Mouse (Mus musculus) intestine, embryonic 16.5 days (tissue): ENCODE results near the gene Mettl7a1. TPM values are rescaled to one million over a fixed set of nuclear protein-coding genes. Genes with fewer than 3 reads are reported as not detected.
"Not testable (repeated sequence)": the region's sequence is repeated elsewhere in the genome, so short reads cannot be mapped to it uniquely, and the experiment has no call there.

Experiments
- ATAC-seq: fragments of 200-750 bp; cut with Nextera tagmentation; 2 replicates; pipeline ENCODE4 v1.8.0; 2017; ENCODE audit warnings: moderate TSS enrichment, moderate library complexity
- H3K27ac ChIP-seq: fragments of 300-500 bp; sonication (generic); 2 replicates; pipeline ENCODE4 v1.5.1; 2014; ENCODE audit warnings: mild to moderate bottlenecking, low read length
- H3K27me3 ChIP-seq: fragments of 300-500 bp; sonication (generic); replicated peaks from 2 replicates; pipeline ENCODE4 v1.6.1; 2014; ENCODE audit warnings: low read length, control low read depth, mixed read lengths; ENCODE audit not compliant: control insufficient read depth, insufficient read depth
- H3K36me3 ChIP-seq: fragments of 300-500 bp; sonication (generic); 2 replicates; pipeline ENCODE4 v1.6.1; 2014; ENCODE audit warnings: low read length, control low read depth; ENCODE audit not compliant: control insufficient read depth, insufficient read depth
- H3K4me1 ChIP-seq: fragments of 300-500 bp; sonication (generic); 2 replicates; pipeline ENCODE4 v1.6.1; 2014; ENCODE audit warnings: low read length, control low read depth, mixed read lengths; ENCODE audit not compliant: control insufficient read depth, insufficient read depth
- H3K4me2 ChIP-seq: fragments of 300-500 bp; sonication (generic); 2 replicates; pipeline ENCODE4 v1.6.1; 2014; ENCODE audit warnings: low read depth, low read length, control low read depth
- H3K4me3 ChIP-seq: fragments of 300-500 bp; sonication (generic); 2 replicates; pipeline ENCODE4 v1.5.1; 2014; ENCODE audit warnings: mild to moderate bottlenecking, low read length
- H3K9ac ChIP-seq: fragments of 300-500 bp; sonication (generic); 2 replicates; pipeline ENCODE4 v1.6.1; 2014; ENCODE audit warnings: low read depth, low read length
- H3K9me3 ChIP-seq: fragments of 300-500 bp; sonication (generic); 2 replicates; pipeline ENCODE4 v1.6.1; 2016; ENCODE audit warnings: low read length, control low read depth; ENCODE audit not compliant: control insufficient read depth
- WGBS: fragments of 180-500 bp; shearing (Covaris S2); extraction: QIAGEN DNeasy Blood & Tissue Kit; methylation state at CpG from one replicate; pipeline ENCODE4 v1.1.7; 2014; 5-methylcytosine and 5-hydroxymethylcytosine counted together
- polyA plus RNA-seq: library from polyadenylated mRNA; unstranded; fragments of >200 nt; fragmentation: Nextera tagmentation; extraction: Ambion mirVana; gene quantifications from 2 replicates; pipeline ENCODE4 v1.2.1, GENCODE M21; 2015

Mettl7a1 gene
- polyA plus RNA-seq, 1 experiment from 2014 or later = 7.4 TPM

DNA sequence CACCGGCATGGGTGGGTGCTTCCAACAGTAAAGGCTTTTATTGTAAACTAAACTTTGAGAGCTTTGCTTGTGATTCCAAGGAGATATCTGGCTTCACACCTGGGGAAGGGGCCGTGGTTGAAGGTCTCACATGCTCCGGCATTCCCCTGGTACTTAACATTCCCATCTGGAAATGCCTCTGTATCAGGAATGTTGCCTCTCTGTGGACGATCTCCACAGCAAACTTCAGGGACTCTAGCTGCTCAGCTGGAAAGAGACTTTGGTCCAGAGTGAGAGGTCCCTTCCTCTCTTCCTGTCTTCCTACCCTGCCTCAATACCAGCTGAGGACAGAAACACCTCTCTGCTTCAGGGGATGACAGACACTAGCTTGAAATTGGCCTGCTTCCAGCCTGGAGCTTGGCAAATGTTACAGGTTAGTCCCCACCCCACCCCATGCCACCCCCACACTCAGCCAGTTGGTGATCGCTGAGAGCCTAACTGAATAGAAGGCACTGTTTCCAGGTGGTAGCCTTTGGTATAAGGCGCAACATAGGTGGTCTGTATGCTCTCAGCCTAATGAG is 47.6 kb downstream of the Mettl7a1 start:
- ATAC-seq = no peak
- Histone ChIP-seq H3K27ac (no peak overlapping the region), H3K4me3 (no peak overlapping the region), H3K36me3 (no peaks in the 10 kb centered on the region), H3K9ac (no peak overlapping the region), H3K9me3 (no peaks in the 10 kb centered on the region), H3K4me2 (no peak overlapping the region), H3K4me1 (peaks cover 8% of the 10 kb centered on the region; the same call in 1 of the 2 replicates), H3K27me3 (no peaks in the 10 kb centered on the region)
- WGBS = 60% methylated on average over 6 of the region's 6 CpGs

DNA sequence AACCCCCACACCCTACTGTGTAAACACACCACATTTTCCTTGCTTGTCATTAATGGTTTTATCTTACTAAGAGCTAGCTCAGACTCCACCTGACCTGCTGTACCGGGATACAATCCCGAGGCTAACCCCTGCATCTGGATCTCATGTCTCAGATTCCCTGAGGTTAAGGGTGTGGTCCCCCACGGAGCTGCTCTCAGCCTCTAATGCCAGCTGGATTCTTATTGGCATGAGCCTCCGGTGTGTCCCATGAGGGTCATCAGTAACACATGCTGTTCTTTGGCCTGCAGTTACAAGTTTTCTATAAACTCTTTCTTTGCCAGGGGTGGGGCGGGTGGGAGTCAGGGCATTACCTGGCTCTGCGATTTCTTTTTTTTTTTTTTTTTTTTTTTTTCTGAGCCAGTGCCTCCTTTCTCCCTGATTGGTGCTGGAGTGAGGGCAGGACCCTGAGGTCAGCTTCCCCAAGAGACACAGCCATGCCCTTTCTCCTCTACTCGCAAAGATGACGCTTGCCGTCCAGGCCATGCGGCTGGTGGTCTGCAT is 48.8 kb downstream of the Mettl7a1 start, which contains the start of the genes Methig1 and Mettl7a2:
Methig1 (plus strand) TSS at position 439 of the 540 bp plus-strand sequence.
Mettl7a2 (plus strand) TSS at position 490 of the 540 bp plus-strand sequence.
- 76% methylated on average over 10 of the region's 10 CpGs for WGBS
- Histone ChIP-seq H3K4me1 (peaks cover 8% of the 10 kb centered on the region; the same call in 1 of the 2 replicates), H3K9me3 (no peaks in the 10 kb centered on the region), H3K27ac (no peak within 1 kb of the TSS), H3K9ac (no peak within 1 kb of the TSS), H3K36me3 (no peaks in the 10 kb centered on the region), H3K4me2 (no peak within 1 kb of the TSS), H3K27me3 (no peaks in the 10 kb centered on the region), H3K4me3 (no peak within 1 kb of the TSS)
- peak; percentile 49 for ATAC-seq

DNA sequence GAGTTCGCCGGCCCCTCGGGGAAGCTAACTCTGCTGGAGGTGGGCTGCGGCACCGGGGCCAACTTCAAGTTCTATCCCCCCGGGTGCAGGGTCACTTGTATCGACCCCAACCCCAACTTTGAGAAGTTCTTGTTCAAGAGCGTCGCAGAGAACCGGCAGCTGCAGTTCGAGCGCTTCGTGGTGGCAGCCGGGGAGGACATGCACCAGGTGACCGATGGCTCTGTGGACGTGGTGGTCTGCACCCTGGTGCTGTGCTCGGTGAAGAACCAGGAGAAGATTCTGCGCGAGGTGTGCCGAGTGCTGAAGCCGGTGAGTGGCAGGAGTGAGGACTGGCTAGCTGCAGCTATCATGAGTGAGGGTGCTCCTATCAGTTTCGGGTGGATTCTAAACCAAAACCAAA is 49.5 kb downstream of the Mettl7a1 start:
- not testable (repeated sequence) for H3K9ac ChIP-seq, H3K4me2 ChIP-seq, H3K9me3 ChIP-seq, H3K27ac ChIP-seq, H3K36me3 ChIP-seq, ATAC-seq, H3K27me3 ChIP-seq, H3K4me1 ChIP-seq, H3K4me3 ChIP-seq
- WGBS = 98% methylated on average over 10 of the region's 22 CpGs

DNA sequence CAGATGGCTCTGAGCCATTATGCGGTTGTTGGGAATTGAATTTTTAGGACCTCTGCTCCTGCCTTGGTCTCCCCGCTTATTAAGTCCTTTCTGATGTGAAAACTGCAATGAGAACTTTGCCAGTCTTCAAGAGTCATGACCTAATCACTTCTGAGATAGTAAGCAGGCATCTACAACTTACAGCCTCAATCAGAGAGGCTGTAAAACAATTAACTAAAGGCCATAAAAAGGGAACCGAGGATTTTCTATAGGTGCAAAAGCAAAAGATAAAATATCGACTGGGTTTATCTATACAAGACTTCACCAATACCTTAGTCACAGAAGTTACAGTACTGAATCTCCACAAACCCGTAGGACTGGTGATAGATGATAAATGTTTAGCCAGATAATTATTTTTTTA is 51.9 kb downstream of the Mettl7a1 start:
- peak; percentile 71 for ATAC-seq
- no peak overlapping the region for H3K9ac ChIP-seq
- no peaks in the 10 kb centered on the region for H3K9me3 ChIP-seq
- 0 out of 2 replicates have a peak, but pooled peaks cover 4% of the 10 kb centered on the region for H3K4me1 ChIP-seq
- H3K4me2 ChIP-seq = no peak overlapping the region
- 42% methylated on average over 5 of the region's 5 CpGs for WGBS
- H3K36me3 ChIP-seq = no peaks in the 10 kb centered on the region
- H3K27me3 ChIP-seq = no peaks in the 10 kb centered on the region
- no peak overlapping the region for H3K4me3 ChIP-seq
- H3K27ac ChIP-seq = no peak overlapping the region

DNA sequence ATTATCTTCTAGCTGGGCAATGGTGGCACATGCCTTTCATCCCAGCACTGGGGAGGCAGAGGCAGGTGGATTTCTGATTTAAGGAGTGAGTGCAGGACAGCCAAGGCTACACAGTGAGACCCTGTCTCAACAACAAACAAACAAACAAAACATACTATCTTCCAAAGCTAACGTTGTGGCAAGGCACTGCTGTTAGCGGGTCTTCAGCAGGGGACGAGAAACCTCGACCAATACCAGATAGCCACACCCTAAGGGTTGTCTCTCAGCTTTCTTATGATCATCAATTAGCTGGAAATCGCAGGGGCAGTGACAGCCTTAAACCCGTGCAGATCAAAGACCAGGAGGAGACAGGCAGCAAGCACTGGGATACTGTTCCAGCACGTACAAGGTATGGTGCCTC is 60.3 kb downstream of the Mettl7a1 start, which contains the start of gene Higd1c:
Higd1c (plus strand) TSS at position 301 of the 400 bp plus-strand sequence.
- Histone ChIP-seq H3K4me3 (no peak within 1 kb of the TSS), H3K4me1 (no peaks in the 10 kb centered on the region), H3K9ac (no peak within 1 kb of the TSS), H3K27ac (no peak within 1 kb of the TSS), H3K4me2 (no peak within 1 kb of the TSS), H3K27me3 (no peaks in the 10 kb centered on the region), H3K36me3 (no peaks in the 10 kb centered on the region), H3K9me3 (no peaks in the 10 kb centered on the region)
- WGBS = 65% methylated on average over 7 of the region's 7 CpGs
- no peak for ATAC-seq

DNA sequence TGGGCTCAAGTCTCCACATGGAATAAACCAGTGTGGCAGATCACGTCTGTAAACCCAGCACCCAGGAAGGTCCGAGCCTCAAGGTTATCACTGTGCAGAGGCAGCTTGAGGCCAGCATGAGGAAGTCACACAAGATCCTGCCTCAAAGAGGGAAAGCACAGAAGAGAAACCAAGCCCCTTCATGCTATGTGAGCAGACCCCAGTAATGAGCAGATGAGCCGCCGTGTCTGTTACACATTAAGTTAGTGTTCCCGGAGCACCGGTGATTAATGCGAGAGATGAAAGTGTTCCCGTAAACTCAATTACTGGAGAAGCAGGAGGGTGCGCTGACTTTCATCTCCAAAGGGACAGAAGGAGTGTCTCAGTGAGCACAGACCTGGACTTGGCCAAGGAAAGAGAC is 62.0 kb downstream of the Mettl7a1 start:
- H3K27ac ChIP-seq, H3K9me3 ChIP-seq, ATAC-seq, H3K9ac ChIP-seq, H3K4me1 ChIP-seq, H3K27me3 ChIP-seq, H3K4me2 ChIP-seq, H3K4me3 ChIP-seq, H3K36me3 ChIP-seq: not testable (repeated sequence)
- 60% methylated on average over 9 of the region's 9 CpGs for WGBS

DNA sequence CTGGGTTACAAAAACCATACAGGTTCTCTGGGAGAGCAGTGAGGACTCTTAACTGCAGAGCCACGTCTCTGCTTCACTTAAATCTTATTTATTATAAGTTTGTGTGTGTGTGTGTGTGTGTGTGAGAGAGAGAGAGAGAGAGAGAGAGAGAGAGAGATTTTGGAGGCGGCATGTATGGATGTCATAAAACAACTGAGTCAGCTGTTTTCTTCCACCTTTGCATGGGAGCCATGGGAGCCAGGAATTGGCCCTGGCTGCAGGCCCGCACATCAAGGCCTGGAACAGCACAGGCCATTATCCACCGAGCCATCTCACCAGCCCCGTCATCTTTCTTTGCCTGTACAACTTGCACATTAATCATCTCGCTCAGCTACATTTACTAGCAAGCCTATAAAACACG is 63.2 kb downstream of the Mettl7a1 start:
- no peaks in the 10 kb centered on the region for H3K36me3 ChIP-seq
- H3K27me3 ChIP-seq = no peaks in the 10 kb centered on the region
- H3K4me2 ChIP-seq = no peak overlapping the region
- H3K27ac ChIP-seq = no peak overlapping the region
- ATAC-seq = no peak
- H3K9ac ChIP-seq = no peak overlapping the region
- no peaks in the 10 kb centered on the region for H3K9me3 ChIP-seq
- H3K4me1 ChIP-seq = no peaks in the 10 kb centered on the region
- H3K4me3 ChIP-seq = no peak overlapping the region
- whole genome bisulfite sequencing = 65% methylated on average over 7 of the region's 7 CpGs

DNA sequence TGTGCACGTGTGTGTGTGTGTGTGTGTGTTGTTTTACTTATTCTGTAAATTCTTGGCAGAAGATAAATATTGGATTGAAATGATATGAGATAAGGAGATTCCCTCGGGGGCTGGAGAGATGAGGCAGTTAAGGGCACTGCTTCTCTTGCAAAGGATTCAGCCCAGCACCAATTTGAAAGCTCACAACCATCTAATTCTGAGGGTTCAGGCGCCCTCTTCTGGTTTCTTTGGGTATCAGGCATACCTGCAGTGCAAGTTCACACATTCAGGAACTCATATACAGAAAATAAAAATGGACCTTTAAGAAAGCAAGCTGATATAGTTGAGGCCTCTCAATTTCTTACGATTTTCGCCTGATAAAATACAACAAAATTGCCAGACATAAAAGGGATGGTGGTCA is 71.1 kb downstream of the Mettl7a1 start:
- whole genome bisulfite sequencing = 42% methylated on average over 5 of the region's 5 CpGs
- H3K4me2 ChIP-seq = no peak overlapping the region
- H3K9me3 ChIP-seq = no peaks in the 10 kb centered on the region
- H3K4me3 ChIP-seq = no peak overlapping the region
- no peak overlapping the region for H3K9ac ChIP-seq
- H3K4me1 ChIP-seq = no peaks in the 10 kb centered on the region
- no peaks in the 10 kb centered on the region for H3K27me3 ChIP-seq
- H3K27ac ChIP-seq = no peak overlapping the region
- H3K36me3 ChIP-seq = no peaks in the 10 kb centered on the region
- no peak for ATAC-seq

DNA sequence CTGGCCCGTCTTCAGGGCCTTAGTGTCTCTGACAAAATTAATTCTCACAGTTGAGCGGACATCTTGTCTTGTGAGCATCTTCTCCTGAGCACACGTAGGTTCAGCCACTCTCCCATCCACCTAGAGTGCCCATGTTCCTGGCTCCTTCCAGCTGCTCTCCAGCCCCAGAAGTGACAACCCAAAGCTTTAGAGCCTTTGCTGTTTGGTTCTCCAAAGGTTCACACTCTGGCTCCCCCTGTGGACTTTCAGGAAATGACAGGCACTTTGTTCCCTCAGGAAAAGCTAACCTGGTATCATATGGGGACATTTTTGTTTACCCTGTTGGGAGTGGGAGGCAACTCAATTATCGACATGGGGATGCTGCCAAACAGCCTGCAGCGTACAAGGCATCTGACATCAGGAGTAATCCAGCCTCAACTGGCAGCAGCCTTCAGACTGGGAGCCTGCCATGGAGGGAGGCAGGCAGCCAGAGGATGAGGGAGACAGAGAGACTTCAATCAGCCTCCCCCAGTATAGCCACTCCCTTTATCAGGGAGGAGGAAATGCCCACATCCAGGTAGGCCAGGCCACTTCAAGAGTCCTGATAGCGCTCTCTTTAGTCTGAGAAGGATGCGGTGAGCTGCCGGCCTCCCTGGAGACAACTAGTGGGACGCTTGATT is 74.0 kb downstream of the Mettl7a1 start:
- H3K4me3 ChIP-seq = not testable (repeated sequence)
- ATAC-seq = peak; percentile 41

More for the DNA sequence above, 74.0 kb downstream of the Mettl7a1 start:
- H3K27me3 ChIP-seq, H3K36me3 ChIP-seq, H3K27ac ChIP-seq, H3K4me1 ChIP-seq, H3K9ac ChIP-seq, H3K4me2 ChIP-seq, H3K9me3 ChIP-seq: not testable (repeated sequence)
- WGBS = 27% methylated on average over 3 of the region's 9 CpGs
